Mouse (Mus musculus): ENCODE results near the gene Rreb1.

DNA sequence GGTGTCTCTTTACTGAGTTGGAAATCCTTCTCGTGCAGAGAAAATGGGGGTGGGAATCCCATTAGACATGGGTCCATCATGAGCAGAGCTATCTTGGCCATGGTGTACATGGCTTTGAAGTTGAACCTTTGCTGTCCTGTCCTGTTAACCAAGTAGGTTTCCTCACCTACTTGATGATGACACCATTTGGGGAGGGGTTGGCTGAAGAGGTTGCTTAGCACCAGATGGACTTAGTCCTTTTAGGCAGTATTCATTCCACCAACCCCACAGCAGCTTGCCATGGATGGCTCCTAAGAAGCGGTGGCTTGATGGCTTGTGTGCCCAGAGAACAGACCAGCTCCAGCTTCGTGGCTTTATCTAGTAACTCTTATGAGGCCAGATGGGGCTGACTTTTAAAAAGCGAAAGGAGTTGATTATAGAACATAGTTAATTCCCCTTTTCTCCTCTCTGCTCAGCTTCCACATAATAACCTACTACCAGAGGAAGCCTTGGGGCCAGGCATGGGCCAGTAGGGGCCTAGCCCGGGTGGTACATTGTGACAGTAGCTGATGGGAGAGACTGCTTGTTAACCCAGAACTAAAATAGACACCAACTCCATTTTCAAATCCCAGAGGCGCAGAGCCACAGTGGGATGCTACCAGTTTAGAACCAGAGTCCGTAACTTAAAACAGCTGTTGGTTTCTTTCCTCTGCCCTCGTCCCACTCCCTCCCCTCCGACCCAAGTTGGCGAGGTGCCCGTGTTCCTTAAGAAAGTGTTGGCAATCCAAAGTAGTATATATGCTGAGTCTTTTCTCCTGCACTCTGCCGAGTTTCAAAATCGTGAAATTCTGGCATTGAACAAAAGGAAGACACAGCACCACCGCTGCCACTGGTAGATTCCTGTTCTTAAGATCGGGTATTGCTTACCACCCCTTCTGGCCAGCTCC is 140.4 kb downstream of the Rreb1 start:
- TF ChIP-seq CTCF (conservative IDR thresholded peaks at IDR 0.05; ENCODE audit: low read length) (no peak), NANOG (IDR thresholded peaks at IDR 0.05; ENCODE audit: borderline replicate concordance, low read length) (no peak), POU5F1 (IDR thresholded peaks at IDR 0.05; ENCODE audit: borderline replicate concordance, low read length) (no peak)

All from E14TG2a.4 (cell line).